Mouse (Mus musculus) lung, postnatal 0 days (tissue): Measurements from ENCODE around the gene Dock4. TPM values are rescaled to one million over a fixed set of nuclear protein-coding genes. Genes with fewer than 3 reads are reported as not detected.

Experiments
- ATAC-seq: fragments of 200-750 bp; cut with Nextera tagmentation; 2 replicates; pipeline ENCODE4 v1.8.0; 2017; ENCODE audit warnings: moderate library complexity
- DNase-seq: peaks from one replicate; pipeline ENCODE4 v3.0.0-alpha.2; 2016; ENCODE audit warnings: low spot score
- H3K27ac ChIP-seq: fragments of 300-500 bp; sonication (generic); 2 replicates; pipeline ENCODE4 v1.5.1; 2014; ENCODE audit warnings: antibody characterized with exemption, mild to moderate bottlenecking, low read length, mixed read lengths
- H3K27me3 ChIP-seq: fragments of 300-500 bp; sonication (generic); replicated peaks from 2 replicates; pipeline ENCODE4 v1.6.1; 2014; ENCODE audit warnings: low read length, mixed read lengths; ENCODE audit not compliant: insufficient read depth
- H3K36me3 ChIP-seq: fragments of 300-500 bp; sonication (generic); 2 replicates; pipeline ENCODE4 v1.6.1; 2014; ENCODE audit warnings: low read length, mixed read lengths; ENCODE audit not compliant: insufficient read depth
- H3K4me1 ChIP-seq: fragments of 300-500 bp; sonication (generic); 2 replicates; pipeline ENCODE4 v1.6.1; 2014; ENCODE audit warnings: antibody characterized with exemption, low read depth, low read length, mixed read lengths; ENCODE audit not compliant: insufficient read depth
- H3K4me2 ChIP-seq: fragments of 300-500 bp; sonication (generic); replicated peaks from 2 replicates; pipeline ENCODE4 v1.6.1; 2014; ENCODE audit warnings: low read depth, mild to moderate bottlenecking, low read length, moderate library complexity, mixed read lengths
- H3K4me3 ChIP-seq: fragments of 300-500 bp; sonication (generic); 2 replicates; pipeline ENCODE4 v1.5.1; 2014; ENCODE audit warnings: low read depth, low read length
- H3K9ac ChIP-seq: fragments of 300-500 bp; sonication (generic); replicated peaks from 2 replicates; pipeline ENCODE4 v1.6.1; 2014; ENCODE audit warnings: low read depth, mild to moderate bottlenecking
- H3K9me3 ChIP-seq: fragments of 300-500 bp; sonication (generic); 2 replicates; pipeline ENCODE4 v1.6.1; 2016; ENCODE audit warnings: low read length, mixed read lengths
- CTCF ChIP-seq: IDR thresholded peaks from 2 replicates; pipeline ENCODE4 v1.5.1; 2016; ENCODE audit warnings: antibody characterized with exemption, mild to moderate bottlenecking
- EP300 ChIP-seq: IDR thresholded peaks from 2 replicates; pipeline ENCODE4 v1.6.1; 2016; ENCODE audit warnings: antibody characterized with exemption, mild to moderate bottlenecking, control low read depth
- WGBS: fragments of 180-500 bp; shearing (Covaris S2); extraction: QIAGEN DNeasy Blood & Tissue Kit; methylation state at CpG from one replicate; pipeline ENCODE4 v1.1.7; 2014; 5-methylcytosine and 5-hydroxymethylcytosine counted together
- polyA plus RNA-seq: library from polyadenylated mRNA; unstranded; fragments of >200 nt; fragmentation: Nextera tagmentation; extraction: Ambion mirVana; gene quantifications from 2 replicates; pipeline ENCODE4 v1.2.1, GENCODE M21; 2015

The Dock4 gene
- polyA plus RNA-seq, 1 experiment from 2014 or later, result 18.5 TPM

GRCm38 (mm10) chr12:40889534-40889933 is 443.8 kb downstream of the Dock4 start:
- no peak overlapping the region for H3K9ac ChIP-seq
- no peaks in the 10 kb centered on the region for H3K4me1 ChIP-seq
- no peak overlapping the region for H3K27ac ChIP-seq
- H3K36me3 ChIP-seq, result no peaks in the 10 kb centered on the region
- DNase-seq, result no peak
- H3K4me3 ChIP-seq, result no peak overlapping the region
- WGBS, result 87% methylated on average over 3 of the region's 3 CpGs
- H3K4me2 ChIP-seq, result no peak overlapping the region
- TF ChIP-seq EP300, result no peak
- no peak for TF ChIP-seq CTCF
- no peaks in the 10 kb centered on the region for H3K9me3 ChIP-seq
- H3K27me3 ChIP-seq, result no peaks in the 10 kb centered on the region
- no peak for ATAC-seq

- H3K9me3 ChIP-seq, result no peaks in the 10 kb centered on the region
- no peak overlapping the region for H3K4me3 ChIP-seq
- H3K27me3 ChIP-seq, result no peaks in the 10 kb centered on the region
- no peak overlapping the region for H3K9ac ChIP-seq
- ATAC-seq (no peak), DNase-seq (no peak)
- H3K4me1 ChIP-seq, result no peaks in the 10 kb centered on the region
- H3K36me3 ChIP-seq, result no peaks in the 10 kb centered on the region
- TF ChIP-seq CTCF, result no peak
- TF ChIP-seq EP300, result no peak
- no peak overlapping the region for H3K4me2 ChIP-seq
- H3K27ac ChIP-seq, result no peak overlapping the region
Observed at GRCm38 (mm10) chr12:40891168-40891567, 445.4 kb downstream of the Dock4 start.

GRCm38 (mm10) chr12:40893741-40894140 is 448.0 kb downstream of the Dock4 start:
- TF ChIP-seq EP300 (no peak), CTCF (no peak)
- WGBS, result 35% methylated on average over 5 of the region's 7 CpGs
- Histone ChIP-seq H3K27me3 (no peaks in the 10 kb centered on the region), H3K36me3 (no peaks in the 10 kb centered on the region), H3K27ac (no peak overlapping the region), H3K9ac (no peak overlapping the region), H3K9me3 (no peaks in the 10 kb centered on the region), H3K4me2 (no peak overlapping the region), H3K4me1 (no peaks in the 10 kb centered on the region), H3K4me3 (no peak overlapping the region)
- DNase-seq, result no peak
- no peak for ATAC-seq

GRCm38 (mm10) chr12:40894695-40895094 is 448.9 kb downstream of the Dock4 start:
- Histone ChIP-seq H3K27me3 (no peaks in the 10 kb centered on the region), H3K4me3 (no peak overlapping the region), H3K4me2 (no peak overlapping the region), H3K9ac (no peak overlapping the region), H3K36me3 (no peaks in the 10 kb centered on the region), H3K4me1 (no peaks in the 10 kb centered on the region), H3K9me3 (no peaks in the 10 kb centered on the region), H3K27ac (no peak overlapping the region)
- ATAC-seq (no peak), DNase-seq (no peak)
- 84% methylated on average over 5 of the region's 5 CpGs for WGBS
- TF ChIP-seq CTCF (no peak), EP300 (no peak)

Other genes with a start within 250 kb of the Dock4 start
- 0.16 and 0.38 TPM in 2 replicates for gene Lsmem1, start 246.5 kb upstream of the Dock4 start, polyA plus RNA-seq
- 167 and 192 TPM in 2 replicates for gene Ifrd1, start 197.4 kb upstream of the Dock4 start, polyA plus RNA-seq
- gene Zfp277, start 50 bp upstream of the Dock4 start, polyA plus RNA-seq, result 25.8 and 30.1 TPM in 2 replicates